Mouse (Mus musculus) C2C12 (cell line): Measurements from ENCODE around the gene Ptbp1.

Source experiments
- CEBPB ChIP-seq: IDR thresholded peaks from one replicate; pipeline ENCODE4 v1.6.1; 2011; ENCODE audit warnings: low read depth, mild to moderate bottlenecking, control low read depth, moderate library complexity
- CTCF ChIP-seq: IDR thresholded peaks from one replicate; pipeline ENCODE4 v1.5.1; 2011; ENCODE audit not compliant: control insufficient read depth, insufficient read depth, insufficient read length
- FOSL1 ChIP-seq: IDR thresholded peaks from one replicate; pipeline ENCODE4 v1.8.0; 2011; ENCODE audit warnings: mild to moderate bottlenecking, low read length; ENCODE audit not compliant: poor library complexity, insufficient read depth, severe bottlenecking
- MAX ChIP-seq: IDR thresholded peaks from one replicate; pipeline ENCODE4 v1.6.1; 2011; ENCODE audit warnings: mild to moderate bottlenecking, control low read depth
- MYOD1 ChIP-seq: IDR thresholded peaks from one replicate; pipeline ENCODE4 v1.6.1; 2011; ENCODE audit warnings: low read depth; ENCODE audit not compliant: control insufficient read depth, insufficient read length
- MYOG ChIP-seq: IDR thresholded peaks from one replicate; pipeline ENCODE4 v1.6.1; 2011; ENCODE audit not compliant: control insufficient read depth, insufficient read length; ENCODE audit errors: extremely low read depth
- USF1 ChIP-seq: IDR thresholded peaks from one replicate; pipeline ENCODE4 v1.6.1; 2011; ENCODE audit warnings: low read depth, mild to moderate bottlenecking, control low read depth, moderate library complexity

GRCm38 (mm10) chr10:79872862-79873261, 18.6 kb downstream of the Ptbp1 start:
- TF ChIP-seq USF1, result no peak
- TF ChIP-seq CTCF, result no peak
- TF ChIP-seq MYOG, result no peak
- no peak for TF ChIP-seq MAX
- no peak for TF ChIP-seq CEBPB
- no peak for TF ChIP-seq FOSL1
- TF ChIP-seq MYOD1, result no peak
